Mouse (Mus musculus) lung, embryonic 15.5 days (tissue): ENCODE data around the gene Sox5. TPM values are rescaled to one million over a fixed set of nuclear protein-coding genes. Genes with fewer than 3 reads are reported as not detected.

ENCODE experiments used
- ATAC-seq: fragments of 200-750 bp; cut with Nextera tagmentation; 2 replicates; pipeline ENCODE4 v1.8.0; 2017; ENCODE audit warnings: moderate number of reproducible peaks, borderline replicate concordance; ENCODE audit not compliant: low FRiP score, low TSS enrichment; ENCODE audit errors: extremely low read depth
- H3K27ac ChIP-seq: fragments of 300-500 bp; sonication (generic); 2 replicates; pipeline ENCODE4 v1.5.1; 2015; ENCODE audit warnings: moderate library complexity, mild to moderate bottlenecking, inconsistent platforms
- H3K27me3 ChIP-seq: fragments of 300-500 bp; sonication (generic); 2 replicates; pipeline ENCODE4 v1.6.1; 2015; ENCODE audit warnings: inconsistent platforms
- H3K36me3 ChIP-seq: fragments of 300-500 bp; sonication (generic); 2 replicates; pipeline ENCODE4 v1.6.1; 2015; ENCODE audit warnings: inconsistent platforms
- H3K4me1 ChIP-seq: fragments of 300-500 bp; sonication (generic); 2 replicates; pipeline ENCODE4 v1.6.1; 2015; ENCODE audit warnings: inconsistent platforms
- H3K4me2 ChIP-seq: fragments of 300-500 bp; sonication (generic); 2 replicates; pipeline ENCODE4 v1.6.1; 2015; ENCODE audit warnings: inconsistent platforms, mild to moderate bottlenecking, moderate library complexity
- H3K4me3 ChIP-seq: fragments of 300-500 bp; sonication (generic); 2 replicates; pipeline ENCODE4 v1.5.1; 2015; ENCODE audit warnings: mild to moderate bottlenecking, inconsistent platforms
- H3K9ac ChIP-seq: fragments of 300-500 bp; sonication (generic); 2 replicates; pipeline ENCODE4 v1.6.1; 2015; ENCODE audit warnings: inconsistent platforms
- H3K9me3 ChIP-seq: fragments of 300-500 bp; sonication (generic); 2 replicates; pipeline ENCODE4 v1.6.1; 2016; ENCODE audit warnings: inconsistent platforms
- WGBS: fragments of 180-500 bp; shearing (Covaris S2); methylation state at CpG from one replicate; pipeline ENCODE4 v1.1.7; 2015; 5-methylcytosine and 5-hydroxymethylcytosine counted together
- polyA plus RNA-seq: library from polyadenylated mRNA; unstranded; fragments of >200 nt; fragmentation: Nextera tagmentation; extraction: Ambion mirVana; gene quantifications from 2 replicates; pipeline ENCODE4 v1.2.1, GENCODE M21; 2015

Gene Sox5
- polyA plus RNA-seq, 1 experiment from 2014 or later = 23.7 TPM

DNA sequence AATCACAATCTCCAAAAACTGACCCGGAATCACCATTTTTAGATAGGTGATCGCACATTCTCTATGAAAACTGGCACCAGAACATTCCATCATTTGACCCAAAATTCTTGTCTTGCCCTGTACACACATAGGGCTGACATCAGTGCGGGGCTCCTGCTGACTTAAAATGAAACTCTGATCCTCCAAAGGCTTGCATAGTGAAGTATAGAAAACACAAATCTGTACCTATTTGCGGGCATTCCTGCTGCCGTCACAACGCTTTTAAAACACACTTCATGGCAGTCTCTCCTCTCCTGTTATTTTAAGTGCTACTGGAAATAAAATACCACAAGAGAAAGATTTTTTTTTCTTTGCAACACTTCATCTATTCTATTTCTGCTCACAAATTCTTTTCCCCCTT is 886.7 kb downstream of the Sox5 start:
- Histone ChIP-seq H3K36me3 (no peaks in the 10 kb centered on the region), H3K27me3 (no peaks in the 10 kb centered on the region), H3K4me2 (no peak overlapping the region), H3K4me1 (no peaks in the 10 kb centered on the region), H3K4me3 (no peak overlapping the region), H3K27ac (no peak overlapping the region), H3K9me3 (no peaks in the 10 kb centered on the region), H3K9ac (no peak overlapping the region)
- ATAC-seq = no peak
- WGBS = 78% methylated on average over 6 of the region's 6 CpGs

GRCm38 (mm10) chr6:143892869-143893268 is 888.9 kb downstream of the Sox5 start:
- 76% methylated on average over 2 of the region's 2 CpGs for WGBS

GRCm38 (mm10) chr6:143888556-143888955 is 893.2 kb downstream of the Sox5 start:
- Histone ChIP-seq H3K4me1 (no peaks in the 10 kb centered on the region), H3K27me3 (no peaks in the 10 kb centered on the region), H3K9ac (no peak overlapping the region), H3K4me2 (no peak overlapping the region), H3K36me3 (no peaks in the 10 kb centered on the region), H3K27ac (no peak overlapping the region), H3K9me3 (no peaks in the 10 kb centered on the region), H3K4me3 (no peak overlapping the region)
- WGBS = 70% methylated on average over 7 of the region's 7 CpGs
- no peak for ATAC-seq

More at GRCm38 (mm10) chr6:143892869-143893268, 888.9 kb downstream of the Sox5 start:
- Histone ChIP-seq H3K9me3 (no peaks in the 10 kb centered on the region), H3K4me3 (no peak overlapping the region), H3K9ac (no peak overlapping the region), H3K36me3 (no peaks in the 10 kb centered on the region), H3K27ac (no peak overlapping the region), H3K4me1 (no peaks in the 10 kb centered on the region), H3K27me3 (no peaks in the 10 kb centered on the region), H3K4me2 (no peak overlapping the region)
- no peak for ATAC-seq

DNA sequence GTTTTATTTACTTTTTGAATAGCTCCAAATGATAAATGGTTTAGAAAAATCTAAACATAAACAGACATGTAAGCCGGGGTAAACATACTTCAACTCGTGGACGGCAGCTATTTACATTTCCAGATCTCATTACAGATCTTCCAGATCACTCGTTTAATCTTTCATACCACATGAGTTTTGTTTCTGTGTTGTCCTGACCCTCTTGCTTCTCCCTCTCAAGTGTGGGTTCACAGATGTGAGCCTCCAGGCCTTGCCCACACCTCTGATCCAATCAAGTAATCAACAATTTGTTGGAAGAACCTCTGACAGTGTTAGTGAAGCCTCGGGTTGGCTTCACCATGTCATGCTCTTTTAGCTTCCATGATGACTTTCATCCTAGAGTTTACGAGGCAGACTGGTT is 903.3 kb downstream of the Sox5 start:
- Histone ChIP-seq H3K27ac (no peak overlapping the region), H3K4me1 (0 out of 2 replicates have a peak, but pooled peaks cover 4% of the 10 kb centered on the region), H3K9me3 (no peaks in the 10 kb centered on the region), H3K27me3 (no peaks in the 10 kb centered on the region), H3K9ac (no peak overlapping the region), H3K36me3 (no peaks in the 10 kb centered on the region), H3K4me3 (no peak overlapping the region), H3K4me2 (no peak overlapping the region)
- WGBS = 36% methylated on average over 6 of the region's 6 CpGs
- ATAC-seq = peak; percentile 57; the same call in 1 of the 2 replicates

GRCm38 (mm10) chr6:143868790-143869189 is 913.0 kb downstream of the Sox5 start:
- H3K27me3 ChIP-seq = no peaks in the 10 kb centered on the region
- ATAC-seq = no peak
- H3K9ac ChIP-seq = no peak overlapping the region
- H3K36me3 ChIP-seq = no peaks in the 10 kb centered on the region
- no peak overlapping the region for H3K4me3 ChIP-seq
- no peaks in the 10 kb centered on the region for H3K9me3 ChIP-seq
- H3K4me1 ChIP-seq = 0 out of 2 replicates have a peak, but pooled peaks cover 2% of the 10 kb centered on the region
- no peak overlapping the region for H3K4me2 ChIP-seq
- WGBS = 61% methylated on average over 3 of the region's 3 CpGs
- no peak overlapping the region for H3K27ac ChIP-seq

GRCm38 (mm10) chr6:143868155-143868685 is 913.6 kb downstream of the Sox5 start:
- no peak overlapping the region for H3K27ac ChIP-seq
- H3K4me3 ChIP-seq = no peak overlapping the region
- ATAC-seq = no peak
- no peaks in the 10 kb centered on the region for H3K9me3 ChIP-seq
- H3K36me3 ChIP-seq = no peaks in the 10 kb centered on the region
- 65% methylated on average over 3 of the region's 3 CpGs for WGBS
- no peaks in the 10 kb centered on the region for H3K27me3 ChIP-seq
- peaks cover 8% of the 10 kb centered on the region; the same call in 1 of the 2 replicates for H3K4me1 ChIP-seq
- H3K9ac ChIP-seq = no peak overlapping the region
- H3K4me2 ChIP-seq = no peak overlapping the region

DNA sequence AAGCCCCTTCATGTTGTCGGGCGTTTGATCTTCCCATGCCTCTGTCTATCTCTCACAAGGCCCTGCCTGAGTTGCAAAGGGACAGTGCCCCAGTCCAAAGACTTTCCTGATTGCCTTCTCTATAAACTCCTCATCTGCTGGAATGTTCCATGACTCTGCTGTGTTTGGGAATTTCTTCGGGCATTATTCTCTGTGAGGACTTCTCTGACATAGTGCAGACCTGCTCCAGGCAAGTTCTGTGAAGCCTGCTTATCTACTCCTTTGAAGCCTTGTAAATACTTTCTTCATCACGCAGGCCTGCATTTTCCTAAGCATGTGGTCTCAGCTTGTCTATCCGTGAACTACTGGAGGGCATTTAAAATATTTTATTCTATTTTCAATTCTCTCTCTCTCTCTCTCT is 914.7 kb downstream of the Sox5 start:
- no peak overlapping the region for H3K4me3 ChIP-seq
- no peak overlapping the region for H3K4me2 ChIP-seq
- no peaks in the 10 kb centered on the region for H3K27me3 ChIP-seq
- H3K9ac ChIP-seq = no peak overlapping the region
- ATAC-seq = no peak
- H3K9me3 ChIP-seq = no peaks in the 10 kb centered on the region
- WGBS = 42% methylated on average over 5 of the region's 5 CpGs
- no peaks in the 10 kb centered on the region for H3K36me3 ChIP-seq
- H3K27ac ChIP-seq = no peak overlapping the region
- peaks cover 12% of the 10 kb centered on the region; the same call in 1 of the 2 replicates for H3K4me1 ChIP-seq

GRCm38 (mm10) chr6:143866566-143866965 is 915.2 kb downstream of the Sox5 start:
- no peak for ATAC-seq
- Histone ChIP-seq H3K9me3 (no peaks in the 10 kb centered on the region), H3K4me3 (no peak overlapping the region), H3K36me3 (no peaks in the 10 kb centered on the region), H3K4me1 (peaks cover 12% of the 10 kb centered on the region; the same call in 1 of the 2 replicates), H3K4me2 (no peak overlapping the region), H3K27ac (no peak overlapping the region), H3K9ac (no peak overlapping the region), H3K27me3 (no peaks in the 10 kb centered on the region)
- 45% methylated on average over 9 of the region's 9 CpGs for WGBS

GRCm38 (mm10) chr6:143862611-143863110 is 919.1 kb downstream of the Sox5 start:
- ATAC-seq = no peak
- Histone ChIP-seq H3K9me3 (no peaks in the 10 kb centered on the region), H3K36me3 (no peaks in the 10 kb centered on the region), H3K9ac (no peak overlapping the region), H3K27me3 (0 out of 2 replicates have a peak, but pooled peaks cover 3% of the 10 kb centered on the region), H3K4me2 (no peak overlapping the region), H3K4me3 (no peak overlapping the region), H3K27ac (no peak overlapping the region), H3K4me1 (peaks cover 12% of the 10 kb centered on the region; the same call in 1 of the 2 replicates)
- WGBS = 35% methylated on average over 6 of the region's 6 CpGs

GRCm38 (mm10) chr6:143860036-143860435 is 921.7 kb downstream of the Sox5 start:
- H3K9ac ChIP-seq = no peak overlapping the region
- no peaks in the 10 kb centered on the region for H3K9me3 ChIP-seq
- ATAC-seq = no peak
- H3K4me3 ChIP-seq = no peak overlapping the region
- no peak overlapping the region for H3K4me2 ChIP-seq
- 63% methylated on average over 7 of the region's 7 CpGs for WGBS
- H3K36me3 ChIP-seq = no peaks in the 10 kb centered on the region
- peaks cover 13% of the 10 kb centered on the region; the same call in 1 of the 2 replicates for H3K27me3 ChIP-seq
- peaks cover 12% of the 10 kb centered on the region; the same call in 1 of the 2 replicates for H3K4me1 ChIP-seq
- H3K27ac ChIP-seq = no peak overlapping the region

GRCm38 (mm10) chr6:143859535-143859934 is 922.2 kb downstream of the Sox5 start:
- Histone ChIP-seq H3K27ac (no peak overlapping the region), H3K27me3 (peaks cover 13% of the 10 kb centered on the region; the same call in 1 of the 2 replicates), H3K4me2 (no peak overlapping the region), H3K36me3 (no peaks in the 10 kb centered on the region), H3K4me1 (peaks cover 12% of the 10 kb centered on the region; the same call in 1 of the 2 replicates), H3K9ac (no peak overlapping the region), H3K4me3 (no peak overlapping the region), H3K9me3 (no peaks in the 10 kb centered on the region)
- no peak for ATAC-seq
- 81% methylated on average over 15 of the region's 15 CpGs for WGBS

- ATAC-seq = no peak
- WGBS = 88% methylated on average over 2 of the region's 2 CpGs
- Histone ChIP-seq H3K4me3 (no peak overlapping the region), H3K4me2 (no peak overlapping the region), H3K4me1 (peaks cover 8% of the 10 kb centered on the region; the same call in 1 of the 2 replicates), H3K36me3 (no peaks in the 10 kb centered on the region), H3K27me3 (peaks cover 13% of the 10 kb centered on the region; the same call in 1 of the 2 replicates), H3K9ac (no peak overlapping the region), H3K9me3 (no peaks in the 10 kb centered on the region), H3K27ac (no peak overlapping the region)
Measured at GRCm38 (mm10) chr6:143858551-143858950, 923.2 kb downstream of the Sox5 start.
